1 mouse cellular context compared by ENCODE assay signal in genomic region chr4:94604452-94605019, GRCm38 (mm10).
TF ChIP-seq lines count a peak whose summit lies in the region.

No protein-coding gene starts in this region.

TF ChIP-seq in MEL, 35 proteins besides CTCF, POLR2A, EP300 and RAD21:
- no peak for TF ChIP-seq UBTF (IDR thresholded peaks at IDR 0.05; ENCODE audit: borderline replicate concordance, insufficient read depth, low read depth, low read length)
- TF ChIP-seq MYB (IDR thresholded peaks at IDR 0.05; ENCODE audit: low read depth, low read length), result no peak
- no peak for TF ChIP-seq SMC3 (IDR thresholded peaks at IDR 0.05; ENCODE audit: low read depth, low read length)
- TF ChIP-seq USF1 (IDR thresholded peaks at IDR 0.05; ENCODE audit: low read depth, low read length), result no peak
- 0 out of 2 replicates have a peak, but pooled peaks have one; percentile 18 for TF ChIP-seq MAX (IDR thresholded peaks at IDR 0.05; ENCODE audit: low read length)
- TF ChIP-seq TAL1 (IDR thresholded peaks at IDR 0.05; ENCODE audit: low read length), result peak; percentile 50
- TF ChIP-seq ETS1 (IDR thresholded peaks at IDR 0.05; ENCODE audit: low read depth, low read length), result peak; percentile 32; the same call in 1 of the 2 replicates
- TF ChIP-seq POLR2AphosphoS5 (IDR thresholded peaks at IDR 0.05; ENCODE audit: borderline replicate concordance, low read depth, low read length), result no peak
- no peak for TF ChIP-seq ZNF384 (IDR thresholded peaks at IDR 0.05; ENCODE audit: low read depth, low read length)
- TF ChIP-seq TBP (IDR thresholded peaks at IDR 0.05; ENCODE audit: low read depth, low read length), result no peak
- no peak for TF ChIP-seq E2F4 (IDR thresholded peaks at IDR 0.05; ENCODE audit: borderline replicate concordance, low read depth, low read length)
- TF ChIP-seq POLR2AphosphoS2 (IDR thresholded peaks at IDR 0.05; ENCODE audit: low read length), result no peak
- TF ChIP-seq SIN3A (IDR thresholded peaks at IDR 0.05; ENCODE audit: low read length), result peak; percentile 57
- TF ChIP-seq ELF1 (IDR thresholded peaks at IDR 0.05; ENCODE audit: low read depth, low read length), result no peak
- no peak for TF ChIP-seq MAFK (IDR thresholded peaks at IDR 0.05; ENCODE audit: borderline replicate concordance, low read depth, low read length)
- TF ChIP-seq GABPA (IDR thresholded peaks at IDR 0.05; ENCODE audit: low read depth, low read length), result no peak
- TF ChIP-seq MYC (IDR thresholded peaks at IDR 0.05; ENCODE audit: low read depth, low read length), result no peak
- peak; percentile 9; the same call in 1 of the 2 replicates for TF ChIP-seq GATA1 (IDR thresholded peaks at IDR 0.05; ENCODE audit: low read depth, low read length)
- TF ChIP-seq NRF1 (IDR thresholded peaks at IDR 0.05; ENCODE audit: insufficient read depth, low read depth, low read length, poor library complexity, severe bottlenecking), result no peak
- no peak for TF ChIP-seq USF2 (IDR thresholded peaks at IDR 0.05; ENCODE audit: borderline replicate concordance in 1 of 2, insufficient read depth in 1 of 2, low read depth in 1 of 2, low read length in 2 of 2)
- no peak for TF ChIP-seq KAT2A (conservative IDR thresholded peaks at IDR 0.05; ENCODE audit: low read depth, low read length)
- peak; percentile 63 for TF ChIP-seq MXI1 (IDR thresholded peaks at IDR 0.05; ENCODE audit: low read depth, low read length)
- TF ChIP-seq BHLHE40 (IDR thresholded peaks at IDR 0.05; ENCODE audit: borderline replicate concordance, low read depth, low read length), result no peak
- TF ChIP-seq HCFC1 (IDR thresholded peaks at IDR 0.05; ENCODE audit: low read depth, low read length), result no peak
- TF ChIP-seq MAZ (IDR thresholded peaks at IDR 0.05; ENCODE audit: low read depth, low read length), result no peak
- 0 out of 2 replicates have a peak, but pooled peaks have one; percentile 12 for TF ChIP-seq RCOR1 (IDR thresholded peaks at IDR 0.05; ENCODE audit: low read depth, low read length)
- TF ChIP-seq CHD2 (IDR thresholded peaks at IDR 0.05; ENCODE audit: low read length), result no peak
- 0 out of 2 replicates have a peak, but pooled peaks have one; percentile 34 for TF ChIP-seq JUND (IDR thresholded peaks at IDR 0.05; ENCODE audit: low read depth, low read length)
- no peak; the same call in none of the 2 replicates for TF ChIP-seq NELFE (IDR thresholded peaks at IDR 0.05; ENCODE audit: low read depth, low read length)
- no peak for TF ChIP-seq MEF2A (IDR thresholded peaks at IDR 0.05; ENCODE audit: extremely low read depth, insufficient replicate concordance, low read depth, low read length, poor library complexity, severe bottlenecking)
- no peak for TF ChIP-seq ZC3H11A (IDR thresholded peaks at IDR 0.05; ENCODE audit: low read depth, low read length)
- peak; percentile 32; the same call in 1 of the 2 replicates for TF ChIP-seq TCF12 (IDR thresholded peaks at IDR 0.05; ENCODE audit: low read depth, low read length)
- TF ChIP-seq ZMIZ1 (IDR thresholded peaks at IDR 0.05; ENCODE audit: low read depth, low read length), result no peak
- TF ChIP-seq CHD1 (IDR thresholded peaks at IDR 0.05; ENCODE audit: low read depth, low read length), result peak; percentile 52; the same call in 1 of the 2 replicates
- no peak for TF ChIP-seq ZKSCAN1 (IDR thresholded peaks at IDR 0.05; ENCODE audit: low read depth, low read length)
TF ChIP-seq in MEL: peak in this region for 10.
